Mouse (Mus musculus): ENCODE measurements around the gene Gm3336. TPM values are rescaled to one million over a fixed set of nuclear protein-coding genes. Genes with fewer than 3 reads are reported as not detected.

The Gm3336 gene
- polyA plus RNA-seq, 1 experiment, result 0.92 TPM

DNA sequence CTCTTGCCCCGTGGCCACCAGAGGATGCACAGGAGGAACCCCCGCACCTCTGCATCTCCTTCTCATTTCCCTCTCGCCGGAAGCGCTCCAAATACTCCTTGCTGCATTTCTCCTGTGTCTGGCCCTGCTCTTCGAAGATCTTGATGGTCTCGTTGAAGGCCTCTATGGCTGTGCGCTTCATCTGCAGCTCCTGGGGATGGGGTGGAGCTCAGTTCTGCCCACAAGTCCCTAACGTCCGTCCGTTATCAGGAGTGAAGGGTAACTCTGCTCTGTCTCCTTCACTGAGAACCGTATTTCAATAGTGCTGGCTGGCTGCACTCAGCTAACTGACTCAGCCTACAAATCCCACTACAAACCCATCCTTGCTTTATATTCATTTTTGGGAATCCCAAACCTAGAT is 51.5 kb downstream of the Gm3336 start:
- 75% methylated on average over 12 of the region's 12 CpGs for WGBS

DNA sequence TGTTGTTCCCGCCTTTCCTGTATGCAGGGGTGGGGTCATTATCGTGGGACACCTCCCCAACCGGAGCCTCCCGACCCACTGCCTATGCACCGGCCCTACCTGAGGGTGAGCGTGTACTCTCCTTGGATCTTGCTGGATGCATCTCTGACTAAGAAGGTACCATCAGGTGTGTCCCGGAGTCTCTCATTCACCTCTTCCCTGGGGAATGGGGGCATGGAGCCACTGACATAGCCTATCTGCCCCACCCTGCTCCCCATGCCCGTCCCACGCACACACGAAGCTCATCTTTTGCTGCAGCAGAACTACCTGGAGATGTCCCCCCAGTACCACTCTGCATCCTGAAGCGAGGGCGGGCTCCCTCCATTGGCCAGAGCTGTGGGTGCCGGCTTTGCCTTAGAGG is 52.4 kb downstream of the Gm3336 start:
- peaks cover 1% of the 10 kb centered on the region; the same call in 1 of the 2 replicates for H3K36me3 ChIP-seq (ENCODE audit: control insufficient read depth, insufficient read depth, low read length)

More for the DNA sequence above, 51.5 kb downstream of the Gm3336 start:
- DNase-seq (ENCODE audit: low read depth in 1 of 2, low spot score in 2 of 2), result no peak
- Histone ChIP-seq H3K36me3 (ENCODE audit: control insufficient read depth, insufficient read depth, low read length) (peaks cover 1% of the 10 kb centered on the region; the same call in 1 of the 2 replicates), H3K27me3 (ENCODE audit: control insufficient read depth, insufficient read depth, low read length) (no peaks in the 10 kb centered on the region), H3K4me1 (ENCODE audit: control insufficient read depth, insufficient read depth, insufficient read length) (peaks cover 24% of the 10 kb centered on the region), H3K4me3 (ENCODE audit: extremely low read depth, insufficient read depth, insufficient read length) (no peak overlapping the region), H3K27ac (ENCODE audit: insufficient read depth, low read length) (no peak overlapping the region)
- TF ChIP-seq POLR2A (IDR thresholded peaks at IDR 0.05; ENCODE audit: low read depth, low read length) (no peak), CTCF (IDR thresholded peaks at IDR 0.05; ENCODE audit: extremely low read depth, insufficient read depth, insufficient read length, insufficient replicate concordance) (no peak)

DNA sequence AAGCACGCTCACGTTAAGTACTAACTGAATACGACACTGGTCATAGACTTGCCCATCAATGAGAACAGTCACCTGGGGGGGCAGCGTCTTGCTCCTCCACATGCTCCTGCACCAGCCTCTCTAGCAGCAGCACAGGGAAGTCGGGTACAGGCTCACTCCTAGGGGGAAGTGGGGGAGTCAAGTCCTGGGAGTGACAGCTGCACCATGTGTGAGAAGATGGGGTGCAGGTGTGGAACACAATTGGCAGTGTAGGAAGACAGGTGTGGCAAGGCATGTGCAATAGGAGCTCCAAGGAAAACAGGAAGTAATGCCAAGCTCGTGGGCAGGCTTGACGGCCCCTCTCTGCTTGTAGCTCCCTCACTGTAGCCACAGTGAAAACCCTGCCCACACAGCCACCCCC is 52.9 kb downstream of the Gm3336 start:
- Histone ChIP-seq H3K4me3 (ENCODE audit: extremely low read depth, insufficient read depth, insufficient read length) (no peak overlapping the region), H3K4me1 (ENCODE audit: control insufficient read depth, insufficient read depth, insufficient read length) (peaks cover 29% of the 10 kb centered on the region), H3K27ac (ENCODE audit: insufficient read depth, low read length) (no peak overlapping the region), H3K36me3 (ENCODE audit: control insufficient read depth, insufficient read depth, low read length) (peaks cover 1% of the 10 kb centered on the region; the same call in 1 of the 2 replicates), H3K27me3 (ENCODE audit: control insufficient read depth, insufficient read depth, low read length) (no peaks in the 10 kb centered on the region)
- WGBS, result 72% methylated on average over 7 of the region's 7 CpGs
- no peak for DNase-seq (ENCODE audit: low read depth in 1 of 2, low spot score in 2 of 2)
- TF ChIP-seq CTCF (IDR thresholded peaks at IDR 0.05; ENCODE audit: extremely low read depth, insufficient read depth, insufficient read length, insufficient replicate concordance), result no peak

More for the DNA sequence above, 52.4 kb downstream of the Gm3336 start:
- peaks cover 29% of the 10 kb centered on the region for H3K4me1 ChIP-seq (ENCODE audit: control insufficient read depth, insufficient read depth, insufficient read length)
- no peak overlapping the region for H3K4me3 ChIP-seq (ENCODE audit: extremely low read depth, insufficient read depth, insufficient read length)
- TF ChIP-seq CTCF (IDR thresholded peaks at IDR 0.05; ENCODE audit: extremely low read depth, insufficient read depth, insufficient read length, insufficient replicate concordance), result no peak
- TF ChIP-seq POLR2A (IDR thresholded peaks at IDR 0.05; ENCODE audit: low read depth, low read length), result no peak
- no peak overlapping the region for H3K27ac ChIP-seq (ENCODE audit: insufficient read depth, low read length)
- 92% methylated on average over 13 of the region's 13 CpGs for WGBS
- DNase-seq (ENCODE audit: low read depth in 1 of 2, low spot score in 2 of 2), result no peak
- no peaks in the 10 kb centered on the region for H3K27me3 ChIP-seq (ENCODE audit: control insufficient read depth, insufficient read depth, low read length)

DNA sequence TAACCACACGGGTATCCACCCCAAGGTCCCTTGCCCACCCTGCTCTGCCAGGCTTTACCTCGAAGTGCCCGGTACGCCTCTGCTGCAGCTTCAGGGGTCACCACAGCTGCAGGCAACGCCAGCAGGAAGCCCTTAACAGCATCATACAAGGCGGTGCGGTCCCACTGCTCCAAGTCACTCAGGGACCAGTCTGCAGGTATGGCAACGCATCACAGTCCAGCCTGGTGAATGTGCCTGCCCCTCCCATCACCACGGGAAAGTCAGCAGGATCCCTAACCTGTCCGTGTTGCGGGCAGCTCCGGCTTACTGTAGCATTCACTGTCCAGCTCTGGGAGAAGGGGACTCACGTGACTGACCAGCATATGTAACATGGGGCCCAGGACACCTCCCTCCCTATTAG is 53.7 kb downstream of the Gm3336 start:
- no peak for TF ChIP-seq POLR2A (IDR thresholded peaks at IDR 0.05; ENCODE audit: low read depth, low read length)
- no peak for TF ChIP-seq CTCF (IDR thresholded peaks at IDR 0.05; ENCODE audit: extremely low read depth, insufficient read depth, insufficient read length, insufficient replicate concordance)
- Histone ChIP-seq H3K36me3 (ENCODE audit: control insufficient read depth, insufficient read depth, low read length) (peaks cover 1% of the 10 kb centered on the region; the same call in 1 of the 2 replicates), H3K4me1 (ENCODE audit: control insufficient read depth, insufficient read depth, insufficient read length) (peaks cover 27% of the 10 kb centered on the region), H3K27ac (ENCODE audit: insufficient read depth, low read length) (no peak overlapping the region), H3K4me3 (ENCODE audit: extremely low read depth, insufficient read depth, insufficient read length) (no peak overlapping the region), H3K27me3 (ENCODE audit: control insufficient read depth, insufficient read depth, low read length) (no peaks in the 10 kb centered on the region)
- WGBS, result 94% methylated on average over 13 of the region's 13 CpGs
- no peak for DNase-seq (ENCODE audit: low read depth in 1 of 2, low spot score in 2 of 2)

Other genes with a start within 250 kb of the Gm3336 start
- 21.8 and 30.9 TPM in 2 replicates for gene Klhl26, start 241.6 kb upstream of the Gm3336 start, polyA plus RNA-seq (2012; rRNA removed)
- gene Tmem59l, start 231.2 kb upstream of the Gm3336 start, polyA plus RNA-seq (2012; rRNA removed), result 0.14 TPM in 1 of 2 replicates, not detected in the other
- gene Crlf1, start 225.4 kb upstream of the Gm3336 start, polyA plus RNA-seq (2012; rRNA removed), result 3.4 and 5.4 TPM in 2 replicates
- gene Rex1bd, start 211.8 kb upstream of the Gm3336 start, polyA plus RNA-seq (2012; rRNA removed), result 86.2 and 132 TPM in 2 replicates
- gene Uba52, start 207.7 kb upstream of the Gm3336 start, polyA plus RNA-seq (2012; rRNA removed), result 611 and 613 TPM in 2 replicates
- 305 and 370 TPM in 2 replicates for gene Fkbp8, start 190.8 kb upstream of the Gm3336 start, polyA plus RNA-seq (2012; rRNA removed)
- gene Kxd1, start 190.6 kb upstream of the Gm3336 start, polyA plus RNA-seq (2012; rRNA removed), result 50.2 and 52.0 TPM in 2 replicates
- gene Ell, start 179.1 kb upstream of the Gm3336 start, polyA plus RNA-seq (2012; rRNA removed), result 21.3 and 27.9 TPM in 2 replicates
- 136 and 189 TPM in 2 replicates for gene Isyna1, start 124.2 kb upstream of the Gm3336 start, polyA plus RNA-seq (2012; rRNA removed)
- 168 and 256 TPM in 2 replicates for gene Ssbp4, start 109.7 kb upstream of the Gm3336 start, polyA plus RNA-seq (2012; rRNA removed)
- 41.6 and 53.1 TPM in 2 replicates for gene Lrrc25, start 102.4 kb upstream of the Gm3336 start, polyA plus RNA-seq (2012; rRNA removed)
- 5.2 and 6.0 TPM in 2 replicates for gene Gdf15, start 86.1 kb upstream of the Gm3336 start, polyA plus RNA-seq (2012; rRNA removed)
- 18.2 and 22.2 TPM in 2 replicates for gene Pgpep1, start 58.2 kb upstream of the Gm3336 start, polyA plus RNA-seq (2012; rRNA removed)
- gene Lsm4, start 45.3 kb upstream of the Gm3336 start, polyA plus RNA-seq (2012; rRNA removed), result 109 and 137 TPM in 2 replicates
- 269 and 455 TPM in 2 replicates for gene Jund, start 19.6 kb upstream of the Gm3336 start, polyA plus RNA-seq (2012; rRNA removed)
- 0.08 and 0.09 TPM in 2 replicates for gene Iqcn, start 15.1 kb upstream of the Gm3336 start, polyA plus RNA-seq (2012; rRNA removed)
- gene Pde4c, start 5.2 kb downstream of the Gm3336 start, polyA plus RNA-seq (2012; rRNA removed), result 2.8 and 3.6 TPM in 2 replicates
- 12.1 and 17.7 TPM in 2 replicates for gene Rab3a, start 36.1 kb downstream of the Gm3336 start, polyA plus RNA-seq (2012; rRNA removed)
- 37.3 and 69.8 TPM in 2 replicates for gene Mpv17l2, start 42.4 kb downstream of the Gm3336 start, polyA plus RNA-seq (2012; rRNA removed)
- gene Pik3r2, start 58.2 kb downstream of the Gm3336 start, polyA plus RNA-seq (2012; rRNA removed), result 56.3 and 90.3 TPM in 2 replicates
- gene Mast3, start 86.5 kb downstream of the Gm3336 start, polyA plus RNA-seq (2012; rRNA removed), result 175 and 297 TPM in 2 replicates
- 5.8 and 7.4 TPM in 2 replicates for gene Il12rb1, start 89.9 kb downstream of the Gm3336 start, polyA plus RNA-seq (2012; rRNA removed)
- 73.8 and 74.1 TPM in 2 replicates for gene Arrdc2, start 121.2 kb downstream of the Gm3336 start, polyA plus RNA-seq (2012; rRNA removed)
- gene Kcnn1, start 144.7 kb downstream of the Gm3336 start, polyA plus RNA-seq (2012; rRNA removed), result 0.65 and 1.1 TPM in 2 replicates
- 26.5 and 34.9 TPM in 2 replicates for gene Ccdc124, start 155.4 kb downstream of the Gm3336 start, polyA plus RNA-seq (2012; rRNA removed)
- gene Slc5a5, start 174.2 kb downstream of the Gm3336 start, polyA plus RNA-seq (2012; rRNA removed), result 1.0 and 1.1 TPM in 2 replicates
- 7,043 and 8,184 TPM in 2 replicates for gene Rpl18a, start 178.9 kb downstream of the Gm3336 start, polyA plus RNA-seq (2012; rRNA removed)
- gene Map1s, start 187.4 kb downstream of the Gm3336 start, polyA plus RNA-seq (2012; rRNA removed), result 62.2 and 95.7 TPM in 2 replicates